Comparison of ENCODE assay signal across 25 mouse cellular contexts in the genomic region with DNA sequence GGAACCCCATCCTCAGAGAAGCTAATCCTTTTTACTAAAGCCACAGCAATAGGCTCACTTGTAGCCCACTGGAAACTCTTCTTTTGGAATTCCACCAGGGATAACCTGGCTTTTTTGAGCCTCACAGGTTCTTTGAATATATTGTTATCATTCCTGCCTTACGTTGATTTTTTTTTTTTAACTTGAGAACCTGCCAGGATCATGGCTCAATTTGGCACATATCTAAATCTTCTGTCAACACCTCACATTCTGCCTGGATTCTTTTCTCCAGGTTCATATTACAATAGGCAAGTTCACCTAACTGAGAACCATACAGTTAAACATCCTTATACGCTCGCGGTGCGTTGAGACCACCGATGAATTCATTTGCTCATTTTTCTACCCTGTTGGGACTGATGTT.
"Had no signal": no experiment of that assay in that cellular context is flagged by ENCODE, and none has a peak within 500 bp of the region (broad histone marks: within the 10 kb centered on the region; RNA-seq: fewer than 3 reads in every experiment).

No protein-coding gene starts in this region.

- H3K4me2 ChIP-seq: heart, embryonic 12.5 days; heart, embryonic 15.5 days; hindbrain, embryonic 13.5 days; hindbrain, embryonic 15.5 days; kidney, embryonic 15.5 days; limb, embryonic 13.5 days; limb, embryonic 15.5 days; liver, embryonic 12.5 days had no signal

- H3K4me1 ChIP-seq: hindbrain, embryonic 13.5 days; hindbrain, embryonic 15.5 days; kidney, embryonic 15.5 days; limb, embryonic 15.5 days; liver, embryonic 12.5 days had no signal

- H3K36me3 ChIP-seq: heart, embryonic 12.5 days; heart, embryonic 15.5 days; hindbrain, embryonic 13.5 days; hindbrain, embryonic 15.5 days; kidney, embryonic 15.5 days; limb, embryonic 13.5 days; limb, embryonic 15.5 days; liver, embryonic 12.5 days had no signal

- H3K27ac ChIP-seq: heart, adult 2 months; heart, embryonic 15.5 days; hindbrain, embryonic 13.5 days; hindbrain, embryonic 15.5 days; hindbrain, postnatal 0 days; kidney, embryonic 15.5 days; kidney, postnatal 0 days; limb, embryonic 13.5 days; limb, embryonic 15.5 days; liver, embryonic 12.5 days; liver, embryonic 14.5 days had no signal

- ATAC-seq: hindbrain, postnatal 0 days; intestine, embryonic 16.5 days; liver, embryonic 12.5 days had no signal

- DNase-seq: gastrocnemius, postnatal 14 days; gastrocnemius, postnatal 36 days; heart, adult 2 months; heart, postnatal 14 days; heart, postnatal 36 days; kidney, adult 11 months; kidney, adult 2 months; kidney, adult 9 months; kidney, postnatal 14 days; kidney, postnatal 36 days; layer of hippocampus, adult 9-11 months; layer of hippocampus, postnatal 36 days; left cerebral cortex, postnatal 4 days had no signal

- H3K9ac ChIP-seq: heart, embryonic 12.5 days; heart, embryonic 15.5 days; hindbrain, embryonic 13.5 days; hindbrain, embryonic 15.5 days; kidney, embryonic 15.5 days; limb, embryonic 13.5 days; limb, embryonic 15.5 days; liver, embryonic 12.5 days; liver, embryonic 14.5 days had no signal

- H3K9me3 ChIP-seq: heart, embryonic 12.5 days; heart, embryonic 15.5 days; hindbrain, embryonic 13.5 days; hindbrain, embryonic 15.5 days; kidney, embryonic 15.5 days; limb, embryonic 13.5 days; limb, embryonic 15.5 days; liver, embryonic 12.5 days had no signal

- H3K4me3 ChIP-seq: heart, adult 2 months; heart, embryonic 12.5 days; heart, embryonic 15.5 days; hindbrain, embryonic 13.5 days; hindbrain, embryonic 15.5 days; kidney, embryonic 15.5 days; limb, embryonic 13.5 days; limb, embryonic 15.5 days; liver, embryonic 12.5 days had no signal

- H3K27me3 ChIP-seq: heart, embryonic 15.5 days; hindbrain, embryonic 13.5 days; hindbrain, embryonic 15.5 days; kidney, embryonic 15.5 days; limb, embryonic 13.5 days; limb, embryonic 15.5 days; liver, embryonic 12.5 days had no signal
